Mouse (Mus musculus) embryonic fibroblast, embryonic 13.5 days (primary cell): ENCODE results near the gene Atp8a2.

Experiments
- CTCF ChIP-seq: IDR thresholded peaks from 2 replicates; pipeline ENCODE4 v1.5.1; 2011; ENCODE audit warnings: mild to moderate bottlenecking, control low read depth, low read length, moderate library complexity, borderline replicate concordance; ENCODE audit not compliant: insufficient read depth
- POLR2A ChIP-seq: IDR thresholded peaks from 2 replicates; pipeline ENCODE4 v1.6.1; 2011; ENCODE audit warnings: low read depth, mild to moderate bottlenecking, control low read depth, low read length, moderate library complexity

DNA sequence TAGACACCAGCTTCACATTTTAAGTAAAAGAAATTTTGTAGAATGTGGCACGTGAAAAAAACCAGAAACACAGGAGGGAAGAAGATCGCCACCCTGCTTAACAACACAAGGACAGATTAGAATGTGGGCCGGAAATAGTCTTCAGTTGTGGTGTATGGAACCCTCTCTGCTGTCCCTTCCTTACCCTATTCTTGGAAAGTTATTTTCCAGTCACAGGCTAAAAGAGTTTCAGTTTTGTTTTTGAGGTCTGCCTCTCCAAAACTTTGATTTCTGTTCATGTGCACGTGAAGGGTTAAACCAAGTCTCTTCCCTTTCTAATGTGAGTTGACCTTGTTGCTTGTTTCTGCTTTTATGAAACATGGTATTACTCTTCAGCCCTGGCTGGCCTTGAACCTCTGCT lies 501.8 kb downstream of the Atp8a2 start:
- TF ChIP-seq CTCF (no peak), POLR2A (no peak)
